Mouse (Mus musculus) NIH3T3 (cell line): ENCODE results near the gene Mobp.
"Not testable (repeated sequence)": the region's sequence is repeated elsewhere in the genome, so short reads cannot be mapped to it uniquely, and the experiment has no call there.

Experiments used
- DNase-seq: peaks from one replicate; pipeline ENCODE4 v3.0.0-alpha.2; 2012; ENCODE audit warnings: low read depth

The Mobp gene

DNA sequence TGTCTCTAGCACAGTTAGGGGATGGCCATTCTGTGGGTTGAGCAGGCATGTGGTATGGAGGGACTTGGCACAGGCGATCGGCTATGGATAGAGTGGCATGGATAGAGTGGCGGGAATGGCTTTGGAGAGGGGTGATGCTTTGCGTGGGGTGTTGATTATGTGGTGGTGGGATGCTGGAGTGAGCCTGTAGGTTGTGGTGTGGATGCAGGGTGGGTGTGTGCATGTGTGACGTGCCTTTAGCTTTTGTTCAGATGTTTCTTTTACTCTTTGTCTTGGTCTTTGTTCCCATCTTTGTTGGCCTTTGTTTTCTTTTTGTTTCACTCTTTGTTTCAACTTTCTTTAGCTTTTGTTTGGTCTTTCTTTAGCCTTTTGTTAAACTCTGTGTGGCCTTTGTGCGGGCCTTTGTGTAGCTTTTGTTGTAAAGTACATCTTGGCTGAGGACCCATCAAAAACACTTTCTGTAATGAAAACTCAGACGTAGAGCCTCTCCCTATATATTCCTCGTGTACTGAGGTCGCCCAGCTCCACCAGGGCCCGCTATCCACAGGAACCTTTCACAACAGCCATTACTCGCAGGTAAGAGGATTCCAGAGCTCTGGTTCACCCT, at the start of gene Mobp:
TSS of gene Mobp (plus strand) at position 486 of the 607 bp plus-strand sequence.
- DNase-seq: no peak

DNA sequence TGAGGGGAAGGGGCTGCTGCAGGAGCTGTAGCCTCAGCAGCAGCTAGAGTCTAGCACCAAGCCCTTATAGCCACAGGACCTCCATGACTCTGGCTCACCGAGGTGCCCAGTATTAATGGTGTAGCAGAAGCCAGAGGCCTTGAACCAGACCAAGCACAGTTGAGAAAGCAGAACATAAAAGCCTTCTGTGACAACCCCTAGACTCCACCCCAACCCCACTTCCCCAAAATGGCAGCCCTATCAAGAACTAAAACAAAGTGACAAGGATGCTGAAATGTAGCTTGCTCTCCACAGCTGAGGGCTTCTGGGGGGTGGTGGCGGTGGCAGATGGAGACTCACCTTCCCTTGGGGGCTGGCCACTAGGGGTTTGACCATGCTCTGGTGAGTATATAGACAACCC, 48.3 kb upstream of the Mobp start:
- no peak for DNase-seq

DNA sequence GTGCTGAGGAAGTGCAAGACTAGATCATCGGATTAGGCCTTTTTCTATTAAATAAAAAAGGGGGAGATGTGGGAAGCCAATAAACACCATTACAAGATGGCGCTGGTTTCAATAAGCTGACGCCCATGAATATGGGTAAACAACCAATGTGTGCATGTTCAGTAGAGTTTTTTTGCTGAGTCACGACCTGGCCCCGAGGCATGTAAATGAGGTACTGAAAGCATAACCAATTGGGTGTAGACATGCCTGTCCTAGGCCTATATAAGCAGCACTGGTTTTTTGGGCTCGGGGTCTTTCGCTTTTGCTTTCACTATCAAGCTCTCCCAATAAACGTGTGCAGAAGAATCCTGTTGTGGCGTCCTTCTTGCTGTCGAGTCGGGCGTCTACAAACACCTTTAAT, 40.6 kb upstream of the Mobp start:
- DNase-seq: not testable (repeated sequence)

GRCm38 (mm10) chr9:120110211-120111018, 39.1 kb upstream of the Mobp start, which contains the start of gene Slc25a38:
Gene Slc25a38 (plus strand): TSS chr9:120110374.
- peak; percentile 95 for DNase-seq

DNA sequence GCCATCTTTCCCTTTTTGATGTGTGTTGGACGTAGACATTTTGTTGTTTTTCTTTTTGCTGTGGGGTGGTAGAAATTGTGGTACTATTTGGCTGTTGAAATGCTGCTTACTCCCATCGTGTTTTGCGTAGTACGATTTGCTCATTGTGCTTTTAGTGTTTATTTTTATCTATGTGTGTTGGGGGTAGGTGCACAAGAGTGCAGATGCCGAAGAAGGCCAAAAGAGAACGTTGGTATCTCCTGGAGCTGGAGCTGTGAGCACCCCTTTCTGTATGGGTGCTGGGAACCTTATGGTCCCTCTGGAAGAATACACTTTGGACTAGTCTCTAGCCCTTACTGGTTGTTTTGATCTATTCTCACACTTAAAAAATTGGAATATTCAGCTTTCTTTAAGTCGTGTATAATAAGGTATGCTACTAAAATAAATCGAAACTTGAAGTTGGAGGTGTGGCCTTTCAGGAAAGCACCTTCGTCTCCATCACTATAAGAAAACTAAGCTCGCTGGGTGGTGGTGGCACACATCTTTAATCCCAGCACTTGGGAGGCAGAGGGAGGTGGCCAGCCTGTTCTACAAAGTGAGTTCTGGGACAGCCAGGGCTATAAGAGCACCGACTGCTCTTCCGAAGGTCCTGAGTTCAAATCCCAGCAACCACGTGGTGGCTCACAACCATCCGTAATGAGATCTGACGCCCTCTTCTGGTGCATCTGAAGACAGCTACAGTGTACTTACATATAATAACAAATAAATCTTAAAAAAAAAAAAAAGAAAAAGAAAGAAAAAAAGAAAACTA, 38.2 kb upstream of the Mobp start:
- no peak for DNase-seq

DNA sequence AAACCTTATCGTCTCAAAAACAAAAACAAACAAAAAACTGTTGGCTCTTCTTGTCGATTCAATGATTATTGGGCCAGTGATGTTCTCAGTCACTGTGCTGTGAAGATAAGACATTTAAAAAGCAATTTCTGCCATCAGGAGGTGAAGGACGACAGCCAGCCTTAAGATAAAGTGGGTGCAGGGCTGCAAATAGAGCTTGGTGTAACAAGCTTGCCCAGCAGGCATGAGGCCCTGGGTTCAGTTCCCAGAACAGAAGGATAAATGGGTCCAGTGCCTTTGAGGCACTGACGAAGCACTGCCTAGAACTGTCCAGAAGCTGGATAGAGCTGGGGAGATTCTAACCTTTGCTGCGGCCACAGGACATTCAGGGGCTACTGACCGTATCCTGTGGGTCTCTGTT, 37.0 kb upstream of the Mobp start:
- no peak for DNase-seq

- no peak for DNase-seq
Measured at GRCm38 (mm10) chr9:120113456-120113855, 36.1 kb upstream of the Mobp start.

DNA sequence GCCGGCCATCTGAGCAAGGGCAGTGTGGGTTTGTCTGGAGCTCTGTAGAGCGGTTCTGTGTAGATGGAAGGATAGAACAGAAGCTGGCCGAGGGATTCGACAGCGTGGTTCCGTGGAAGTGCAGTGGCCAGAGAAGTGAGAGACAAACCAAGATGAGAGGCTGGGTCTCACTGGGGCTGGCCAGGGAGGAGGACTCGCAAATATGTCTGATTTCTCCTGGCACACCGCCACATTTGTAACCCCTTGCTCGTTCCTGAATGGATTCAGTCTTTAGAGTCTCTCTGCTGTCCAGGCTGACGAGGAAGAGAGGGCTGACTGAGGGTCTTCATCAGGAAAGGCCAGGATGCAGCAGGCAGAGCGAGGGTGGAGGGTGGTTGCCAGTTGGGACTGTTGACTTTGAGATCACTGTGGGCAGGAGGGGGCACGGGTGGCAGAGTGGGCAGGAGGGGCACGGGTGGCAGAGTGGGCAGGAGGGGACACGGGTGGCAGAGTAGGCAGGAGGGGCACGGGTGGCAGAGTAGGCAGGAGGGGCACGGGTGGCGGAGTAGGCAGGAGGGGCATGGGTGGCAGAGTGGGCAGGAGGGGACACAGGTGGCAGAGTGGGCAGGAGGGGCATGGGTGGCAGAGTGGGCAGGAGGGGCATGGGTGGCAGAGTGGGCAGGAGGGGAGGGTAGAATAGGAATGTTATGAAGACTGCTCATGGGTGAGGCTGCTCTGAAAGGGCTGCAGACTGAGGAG, 35.3 kb upstream of the Mobp start:
- DNase-seq: no peak

GRCm38 (mm10) chr9:120114789-120115151, 34.7 kb upstream of the Mobp start:
- DNase-seq: no peak

DNA sequence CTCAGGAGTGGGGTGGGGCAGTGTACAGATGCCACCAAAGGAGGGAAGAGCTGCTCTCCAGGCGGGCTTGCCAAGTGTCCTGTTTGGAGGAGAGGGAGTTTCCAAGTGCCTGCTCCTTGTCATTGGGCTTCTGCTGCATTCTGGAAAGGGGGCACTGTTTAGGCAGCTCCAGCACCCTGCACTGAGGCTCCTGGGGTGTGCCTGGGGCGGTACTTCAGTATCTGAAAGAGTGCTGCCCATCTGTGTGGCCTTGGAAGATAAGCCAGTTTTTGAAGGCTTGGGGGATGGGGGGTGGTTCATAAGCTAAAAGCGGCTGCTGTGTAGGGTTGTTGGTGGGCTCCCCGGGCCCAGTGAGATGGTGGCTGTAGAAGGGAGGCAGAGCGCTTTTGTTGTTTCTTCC, 33.9 kb upstream of the Mobp start:
- DNase-seq: no peak

DNA sequence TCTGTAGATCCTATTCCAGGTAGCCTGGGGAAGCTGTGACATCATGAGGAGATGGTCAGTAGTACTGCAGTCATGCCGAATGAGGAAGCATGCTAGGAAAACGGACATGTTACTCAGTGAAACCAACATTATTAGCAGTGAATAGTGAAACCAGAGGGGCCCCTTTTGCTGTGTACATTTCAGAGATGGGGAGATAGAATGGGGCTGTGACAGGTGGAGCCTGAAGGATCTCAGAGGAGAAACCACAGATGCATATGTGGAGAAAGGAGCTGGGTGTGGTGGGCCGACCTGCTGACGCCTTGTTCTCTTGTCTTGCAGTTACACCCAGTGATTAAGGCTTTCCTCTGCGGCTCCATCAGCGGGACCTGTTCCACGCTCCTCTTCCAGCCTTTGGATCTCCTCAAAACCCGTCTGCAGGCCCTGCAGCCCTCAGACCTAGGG, 33.3 kb upstream of the Mobp start:
- no peak for DNase-seq

DNA sequence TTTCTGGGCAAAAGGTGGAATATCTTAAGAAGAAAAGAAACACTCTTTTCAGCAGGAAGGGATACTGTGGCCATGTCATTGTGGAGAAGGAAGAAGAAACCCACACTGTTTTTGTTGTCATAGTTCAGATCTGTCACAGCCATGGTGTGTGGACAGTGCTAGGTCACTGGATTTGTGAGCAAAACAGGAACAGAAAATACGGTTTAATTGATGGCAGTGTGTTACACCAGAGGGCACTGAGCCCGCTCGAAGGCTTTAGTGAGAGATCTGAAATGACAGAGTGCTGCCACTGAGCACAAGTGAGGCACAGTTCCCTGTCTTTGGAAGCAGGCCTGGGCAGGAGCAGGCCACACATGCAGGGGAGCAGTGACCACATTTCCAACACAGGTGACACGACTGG, 31.3 kb upstream of the Mobp start:
- no peak for DNase-seq

GRCm38 (mm10) chr9:120120503-120120902, 29.0 kb upstream of the Mobp start:
- no peak for DNase-seq

- DNase-seq: no peak
Measured at GRCm38 (mm10) chr9:120126868-120127267, 22.6 kb upstream of the Mobp start.

DNA sequence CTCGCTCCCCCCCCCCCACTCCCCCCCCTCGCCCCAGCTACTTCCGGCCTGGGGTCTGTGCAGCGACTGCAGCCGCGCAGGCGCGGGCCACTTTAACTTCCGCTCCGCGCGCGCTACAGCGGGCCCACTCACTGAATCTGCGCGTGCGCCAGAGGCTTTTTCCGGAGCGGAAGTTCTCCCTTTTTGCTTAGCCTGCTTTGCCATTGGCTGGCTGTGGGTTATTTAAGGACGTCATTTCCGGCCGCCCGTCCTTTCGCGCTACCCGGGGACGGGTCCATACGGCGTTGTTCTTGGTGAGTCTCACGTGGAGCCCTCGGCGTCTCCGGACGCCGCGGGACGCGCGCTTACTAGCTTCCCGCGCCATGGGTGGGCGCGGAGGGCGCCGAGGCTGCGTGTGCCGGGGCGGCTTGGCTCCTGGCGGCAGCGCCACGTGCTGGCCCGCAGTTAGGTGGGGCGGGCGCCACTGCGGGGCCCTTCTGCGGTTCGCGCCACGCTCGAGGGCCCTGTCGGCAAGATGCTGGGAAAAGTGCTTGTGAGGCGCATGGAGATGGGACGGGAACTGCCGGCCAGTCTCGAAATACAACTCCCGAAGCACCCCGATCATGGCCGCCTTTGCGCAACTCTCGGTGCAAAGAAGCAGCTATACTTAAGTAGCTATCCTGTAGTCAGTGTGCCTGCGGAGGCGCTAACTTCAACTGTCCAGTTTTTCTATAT, 21.8 kb upstream of the Mobp start, which contains the start of gene Rpsa:
TSS of gene Rpsa (plus strand) at position 152 of the 714 bp plus-strand sequence.
- peak; percentile 97 for DNase-seq

GRCm38 (mm10) chr9:120129276-120129675, 20.2 kb upstream of the Mobp start:
- peak; percentile 40 for DNase-seq

GRCm38 (mm10) chr9:120131784-120132288, 17.7 kb upstream of the Mobp start:
- no peak for DNase-seq

DNA sequence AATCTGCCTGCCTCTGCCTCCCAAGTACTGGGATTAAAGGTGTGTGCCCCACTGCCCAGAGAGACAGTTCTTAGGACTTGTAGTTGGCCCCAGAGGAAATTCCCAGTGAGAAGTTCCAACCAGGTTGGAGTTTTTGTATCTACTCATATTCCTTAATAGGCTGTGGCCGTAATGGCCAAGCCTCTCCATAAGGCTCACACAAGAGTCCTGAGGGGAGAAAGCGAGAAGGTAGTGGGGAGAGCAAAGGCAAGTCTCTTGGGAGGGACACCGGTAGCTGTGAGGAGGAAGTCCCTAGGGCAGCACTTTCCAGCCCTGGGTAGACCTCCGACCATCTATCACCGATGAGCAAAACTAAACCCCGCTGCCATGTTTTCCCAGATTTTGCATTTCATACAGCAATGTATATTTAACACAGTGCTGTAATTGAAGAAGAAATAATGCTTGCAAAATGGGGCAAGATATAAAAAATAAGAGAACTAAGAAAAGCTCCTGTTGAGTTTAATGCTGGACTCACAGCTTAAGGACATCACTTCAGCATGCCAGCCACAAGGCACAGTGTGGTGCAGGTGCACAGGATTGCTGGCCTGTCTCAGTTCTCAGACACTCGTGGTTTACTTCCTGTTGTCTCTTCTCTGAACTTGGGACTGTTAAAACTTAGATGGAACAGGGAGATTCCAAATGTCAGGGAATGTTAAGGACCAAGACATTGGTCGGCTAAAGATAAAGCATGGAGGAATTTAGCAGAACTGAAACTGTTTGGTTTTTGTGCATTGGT, 16.3 kb upstream of the Mobp start:
- no peak for DNase-seq

DNA sequence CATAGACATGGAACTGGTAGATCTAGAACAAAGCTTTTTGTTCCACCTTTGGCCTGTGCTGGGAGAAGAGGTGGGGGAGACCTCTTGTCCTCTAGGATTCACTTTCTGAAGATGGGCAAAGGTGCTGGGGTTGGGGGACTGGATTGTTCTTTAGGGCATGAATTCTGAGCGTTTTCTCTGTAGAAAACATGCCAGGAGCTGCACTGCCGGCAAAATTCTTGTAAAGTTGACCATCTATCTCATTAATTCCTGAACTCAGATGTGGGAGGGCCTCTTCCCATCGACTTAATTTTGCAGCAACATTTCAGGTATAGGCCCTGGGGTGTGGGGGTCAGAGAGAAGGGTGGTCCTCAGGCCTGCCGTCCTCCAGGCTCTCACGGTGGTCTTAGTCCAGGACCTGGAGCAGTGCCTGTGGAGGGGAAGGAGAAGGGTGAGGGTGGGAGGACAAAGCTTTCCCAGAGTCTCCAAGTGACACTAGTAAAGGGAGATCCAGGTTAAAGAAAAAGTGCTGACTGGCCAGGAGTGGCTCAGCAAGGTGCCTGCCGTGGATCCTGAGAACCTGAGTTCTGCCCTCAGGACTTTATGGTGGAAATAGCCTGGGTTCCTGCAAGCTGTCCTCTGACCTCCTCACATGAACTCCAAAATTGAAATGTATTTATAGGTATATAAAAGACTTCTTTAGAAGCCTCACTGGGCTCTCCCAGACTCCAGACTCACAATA, 15.6 kb upstream of the Mobp start:
- DNase-seq: no peak
